Mouse (Mus musculus) myocyte (in vitro differentiated cells): Measurements from ENCODE around the gene Vps13d.

Experiments
- CEBPB ChIP-seq: IDR thresholded peaks from 2 replicates; pipeline ENCODE4 v1.6.1; 2011; ENCODE audit warnings: mild to moderate bottlenecking, moderate library complexity; ENCODE audit not compliant: poor library complexity, insufficient read depth, severe bottlenecking
- MAX ChIP-seq: IDR thresholded peaks from one replicate; pipeline ENCODE4 v1.6.1; 2011; ENCODE audit warnings: low read depth, mild to moderate bottlenecking, control low read depth
- MYOD1 ChIP-seq, 3 experiments: IDR thresholded peaks; one replicate each; pipeline ENCODE4 v1.6.1; 2011; ENCODE audit warnings: control low read depth in 2 of 3, low read depth in 2 of 3, mild to moderate bottlenecking in 2 of 3, moderate library complexity in 1 of 3; ENCODE audit not compliant: insufficient read length in 2 of 3, control insufficient read depth in 1 of 3
- MYOG ChIP-seq, 3 experiments: IDR thresholded peaks; one replicate each; pipeline ENCODE4 v1.6.1; 2011; ENCODE audit warnings: control low read depth in 2 of 3, low read depth in 2 of 3, mild to moderate bottlenecking in 2 of 3; ENCODE audit not compliant: insufficient read length in 2 of 3, control insufficient read depth in 1 of 3, insufficient read depth in 1 of 3
- POLR2A ChIP-seq: IDR thresholded peaks from one replicate; pipeline ENCODE4 v1.6.1; 2011; ENCODE audit warnings: low read depth, mild to moderate bottlenecking, control low read depth, moderate library complexity; ENCODE audit not compliant: insufficient read length
- SRF ChIP-seq: IDR thresholded peaks from one replicate; pipeline ENCODE4 v1.6.1; 2011; ENCODE audit warnings: low read depth; ENCODE audit not compliant: control insufficient read depth, insufficient read length
- TCF12 ChIP-seq: IDR thresholded peaks from one replicate; pipeline ENCODE4 v1.6.1; 2011; ENCODE audit warnings: mild to moderate bottlenecking, control low read depth; ENCODE audit not compliant: poor library complexity, insufficient read depth, severe bottlenecking
- USF1 ChIP-seq: IDR thresholded peaks from one replicate; pipeline ENCODE4 v1.6.1; 2011; ENCODE audit warnings: low read depth, mild to moderate bottlenecking, control low read depth, moderate library complexity

DNA sequence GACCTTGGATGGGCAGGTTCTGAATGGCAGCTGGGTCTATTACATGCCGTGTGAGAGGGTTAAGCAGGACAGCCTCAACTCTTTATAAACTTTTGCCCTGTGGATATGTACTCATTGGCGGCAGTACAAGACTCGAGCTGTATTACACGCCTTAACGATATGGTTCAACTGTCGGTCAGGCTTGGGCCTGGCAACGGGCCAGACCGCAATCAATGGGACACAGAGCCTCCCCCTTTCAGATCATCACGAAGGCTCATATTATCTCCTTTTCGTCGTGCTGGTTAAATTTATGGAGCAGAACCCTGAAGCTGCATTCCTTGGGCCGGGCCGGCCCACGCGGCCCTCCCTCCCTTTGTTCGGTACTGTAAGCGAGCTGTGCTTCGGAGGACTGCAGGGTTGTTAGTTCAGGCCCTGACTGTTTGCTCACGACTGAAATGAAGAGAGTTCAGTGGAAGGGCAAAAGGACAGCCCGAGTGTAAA, 194.9 kb downstream of the Vps13d start:
- TF ChIP-seq MYOG (IDR thresholded peaks at IDR 0.05; ENCODE audit: control insufficient read depth in 1 of 3, insufficient read depth in 1 of 3, insufficient read length in 2 of 3, low read depth in 2 of 3) = no peak
- TF ChIP-seq MAX = no peak
- TF ChIP-seq POLR2A = no peak
- TF ChIP-seq TCF12 = no peak
- no peak for TF ChIP-seq CEBPB
- TF ChIP-seq USF1 = no peak
- no peak for TF ChIP-seq SRF
- peak in 1 of 3 experiments; percentile 2 for TF ChIP-seq MYOD1 (IDR thresholded peaks at IDR 0.05; ENCODE audit: control insufficient read depth in 1 of 3, insufficient read length in 2 of 3, low read depth in 2 of 3)
